Mouse (Mus musculus) brain, adult 2 months (tissue): ENCODE measurements around the gene Stn1.

Experiments used
- DNase-seq: peaks from one replicate; pipeline ENCODE4 v3.0.0; 2011; ENCODE audit warnings: low read depth, low spot score

Stn1 gene

GRCm38 (mm10) chr19:47454167-47455000 is 82.9 kb downstream of the Stn1 start:
- DNase-seq = peak; percentile 63

- no peak for DNase-seq
Measured at GRCm38 (mm10) chr19:47453352-47453751, 84.0 kb downstream of the Stn1 start.

- no peak for DNase-seq
Measured at GRCm38 (mm10) chr19:47452682-47453081, 84.6 kb downstream of the Stn1 start.

- DNase-seq = no peak
Measured at GRCm38 (mm10) chr19:47452211-47452610, 85.1 kb downstream of the Stn1 start.

- no peak for DNase-seq
Measured at GRCm38 (mm10) chr19:47451476-47452113, 85.7 kb downstream of the Stn1 start.
